Mouse (Mus musculus) spleen, adult 2 months (tissue): ENCODE measurements around the gene Rasd2. TPM values are rescaled to one million over a fixed set of nuclear protein-coding genes. Genes with fewer than 3 reads are reported as not detected.

Experiments
- DNase-seq, 2 experiments: peaks; one replicate each; pipeline versions ENCODE4 v3.0.0 to v3.0.0-alpha.2; 2012 to 2021; ENCODE audit warnings: low spot score in 2 of 2, low read depth in 1 of 2
- H3K27ac ChIP-seq: fragments of 200-500 bp; 2 replicates; pipeline ENCODE4 v1.5.1; 2012; ENCODE audit warnings: low read length, inconsistent platforms; ENCODE audit not compliant: insufficient read depth
- H3K27me3 ChIP-seq: fragments of 200-500 bp; 2 replicates; pipeline ENCODE4 v1.6.1; 2012; ENCODE audit warnings: mild to moderate bottlenecking, moderate library complexity, low read length, inconsistent platforms; ENCODE audit not compliant: control insufficient read depth, insufficient read depth
- H3K36me3 ChIP-seq: fragments of 200-500 bp; 2 replicates; pipeline ENCODE4 v1.6.1; 2012; ENCODE audit warnings: mild to moderate bottlenecking, low read length, inconsistent platforms; ENCODE audit not compliant: control insufficient read depth, insufficient read depth
- H3K4me1 ChIP-seq: fragments of 200-500 bp; 2 replicates; pipeline ENCODE4 v1.6.1; 2011; ENCODE audit warnings: inconsistent platforms; ENCODE audit not compliant: control insufficient read depth, insufficient read depth, insufficient read length
- H3K4me3 ChIP-seq: fragments of 200-500 bp; 2 replicates; pipeline ENCODE4 v1.5.1; 2011; ENCODE audit warnings: mild to moderate bottlenecking, inconsistent platforms; ENCODE audit not compliant: insufficient read depth, insufficient read length; ENCODE audit errors: extremely low read depth
- CTCF ChIP-seq: fragments of 200-500 bp; IDR thresholded peaks from 2 replicates; pipeline ENCODE4 v1.5.1; 2011; ENCODE audit warnings: mild to moderate bottlenecking, inconsistent platforms; ENCODE audit not compliant: insufficient read depth, insufficient read length, insufficient replicate concordance; ENCODE audit errors: extremely low read depth
- POLR2A ChIP-seq: fragments of 200-500 bp; IDR thresholded peaks from 2 replicates; pipeline ENCODE4 v1.6.1; 2011; ENCODE audit warnings: low read depth, low read length, inconsistent platforms
- WGBS: fragments of 180-500 bp; shearing (Covaris S2); methylation state at CpG from one replicate; pipeline ENCODE4 v1.1.7; 2018; 5-methylcytosine and 5-hydroxymethylcytosine counted together
- polyA plus RNA-seq: library from polyadenylated mRNA; depleted of rRNA; stranded (reverse); fragments of >200 nt; gene quantifications from 2 replicates; pipeline ENCODE4 v1.2.3, GENCODE M21; 2012; rRNA removed

Gene Rasd2
- polyA plus RNA-seq, 1 experiment, result 1.3 TPM

DNA sequence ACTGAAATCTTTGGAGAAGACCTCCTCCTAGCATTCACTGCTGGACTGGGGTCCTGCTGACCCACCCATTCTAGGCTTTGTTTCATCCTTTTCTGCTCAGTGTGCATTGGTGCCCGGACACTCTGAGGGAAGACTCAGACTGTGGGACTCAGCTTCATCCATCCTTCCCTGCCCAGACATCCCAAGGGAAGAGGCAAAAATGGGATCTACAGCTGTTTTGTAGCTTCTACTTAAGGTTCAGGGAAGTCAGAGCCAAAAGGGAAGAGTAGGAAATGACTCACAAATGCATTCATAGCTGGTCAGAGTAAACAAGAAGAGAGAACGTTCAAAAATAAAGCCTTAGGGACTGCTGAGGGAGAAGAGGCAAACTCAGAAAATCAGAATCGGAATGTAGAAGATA lies 40.3 kb downstream of the Rasd2 start:
- H3K27me3 ChIP-seq, result no peaks in the 10 kb centered on the region
- WGBS, result 69% methylated on average over 3 of the region's 3 CpGs
- no peak overlapping the region for H3K4me3 ChIP-seq
- H3K4me1 ChIP-seq, result no peaks in the 10 kb centered on the region
- DNase-seq, result no peak
- no peaks in the 10 kb centered on the region for H3K36me3 ChIP-seq
- no peak overlapping the region for H3K27ac ChIP-seq
- TF ChIP-seq CTCF, result no peak
- TF ChIP-seq POLR2A, result no peak

GRCm38 (mm10) chr8:75255635-75256034 lies 41.9 kb downstream of the Rasd2 start:
- DNase-seq, result no peak
- H3K27ac ChIP-seq, result no peak overlapping the region
- H3K36me3 ChIP-seq, result no peaks in the 10 kb centered on the region
- TF ChIP-seq CTCF (no peak), POLR2A (no peak)
- 83% methylated on average over 3 of the region's 3 CpGs for WGBS
- H3K27me3 ChIP-seq, result no peaks in the 10 kb centered on the region
- H3K4me3 ChIP-seq, result no peak overlapping the region
- no peaks in the 10 kb centered on the region for H3K4me1 ChIP-seq

GRCm38 (mm10) chr8:75272166-75272565 lies 58.4 kb downstream of the Rasd2 start:
- DNase-seq, result no peak
- Histone ChIP-seq H3K4me3 (no peak overlapping the region), H3K36me3 (no peaks in the 10 kb centered on the region), H3K27ac (no peak overlapping the region), H3K27me3 (no peaks in the 10 kb centered on the region), H3K4me1 (no peaks in the 10 kb centered on the region)
- TF ChIP-seq POLR2A (no peak), CTCF (no peak)
- 38% methylated on average over 4 of the region's 4 CpGs for WGBS

Other genes with a start within 250 kb of the Rasd2 start
- 6.7 and 7.5 TPM in 2 replicates for gene Hmgxb4, start 220.6 kb upstream of the Rasd2 start, polyA plus RNA-seq
- gene Tom1, start 180.2 kb upstream of the Rasd2 start, polyA plus RNA-seq, result 24.7 and 29.7 TPM in 2 replicates
- gene Hmox1, start 120.3 kb upstream of the Rasd2 start, polyA plus RNA-seq, result 222 and 386 TPM in 2 replicates
- 34.8 and 44.1 TPM in 2 replicates for gene Mcm5, start 104.4 kb upstream of the Rasd2 start, polyA plus RNA-seq
- 0.09 TPM in 1 of 2 replicates, not detected in the other for gene Gm10358, start 192.6 kb downstream of the Rasd2 start, polyA plus RNA-seq
- gene Iqcm, start 234.8 kb downstream of the Rasd2 start, polyA plus RNA-seq, result not detected in 2 replicates